Mouse (Mus musculus): Measurements from ENCODE around the gene Magi2. TPM values are rescaled to one million over a fixed set of nuclear protein-coding genes. Genes with fewer than 3 reads are reported as not detected.
A peak's percentile ranks its signal among the peaks of the same experiment; 100 is the strongest.

Gene Magi2
- polyA plus RNA-seq, 1 experiment = 52.8 TPM

- Histone ChIP-seq H3K4me3 (ENCODE audit: insufficient read depth, low read length) (no peak overlapping the region), H3K4me1 (ENCODE audit: control insufficient read depth, insufficient read depth, low read length) (peaks cover 7% of the 10 kb centered on the region), H3K27ac (ENCODE audit: insufficient read depth, low read length) (0 out of 2 replicates have a peak overlapping the region, but pooled peaks have one; percentile 19)
- TF ChIP-seq POLR2A (IDR thresholded peaks at IDR 0.05; ENCODE audit: extremely low read depth, insufficient read depth, low read length) (no peak), CTCF (IDR thresholded peaks at IDR 0.05; ENCODE audit: extremely low read depth, insufficient read depth, low read length) (no peak)
Measured at GRCm38 (mm10) chr5:20109496-20109895, 882.7 kb downstream of the Magi2 start.

GRCm38 (mm10) chr5:20117156-20117555 is 890.3 kb downstream of the Magi2 start:
- no peak overlapping the region for H3K4me3 ChIP-seq (ENCODE audit: insufficient read depth, low read length)
- H3K4me1 ChIP-seq (ENCODE audit: control insufficient read depth, insufficient read depth, low read length) = no peaks in the 10 kb centered on the region
- H3K27ac ChIP-seq (ENCODE audit: insufficient read depth, low read length) = no peak overlapping the region
- TF ChIP-seq CTCF (IDR thresholded peaks at IDR 0.05; ENCODE audit: extremely low read depth, insufficient read depth, low read length) = no peak
- TF ChIP-seq POLR2A (IDR thresholded peaks at IDR 0.05; ENCODE audit: extremely low read depth, insufficient read depth, low read length) = no peak

- no peak overlapping the region for H3K27ac ChIP-seq (ENCODE audit: insufficient read depth, low read length)
- peaks cover 10% of the 10 kb centered on the region for H3K4me1 ChIP-seq (ENCODE audit: control insufficient read depth, insufficient read depth, low read length)
- H3K4me3 ChIP-seq (ENCODE audit: insufficient read depth, low read length) = no peak overlapping the region
- TF ChIP-seq CTCF (IDR thresholded peaks at IDR 0.05; ENCODE audit: extremely low read depth, insufficient read depth, low read length) = no peak
- TF ChIP-seq POLR2A (IDR thresholded peaks at IDR 0.05; ENCODE audit: extremely low read depth, insufficient read depth, low read length) = no peak
Measured at GRCm38 (mm10) chr5:20140235-20140634, 913.4 kb downstream of the Magi2 start.

GRCm38 (mm10) chr5:20140662-20141444 is 914.0 kb downstream of the Magi2 start:
- no peak for TF ChIP-seq CTCF (IDR thresholded peaks at IDR 0.05; ENCODE audit: extremely low read depth, insufficient read depth, low read length)
- no peak for TF ChIP-seq POLR2A (IDR thresholded peaks at IDR 0.05; ENCODE audit: extremely low read depth, insufficient read depth, low read length)
- H3K27ac ChIP-seq (ENCODE audit: insufficient read depth, low read length) = peak overlapping the region; percentile 81
- no peak overlapping the region for H3K4me3 ChIP-seq (ENCODE audit: insufficient read depth, low read length)

GRCm38 (mm10) chr5:20153359-20154125 is 926.7 kb downstream of the Magi2 start:
- Histone ChIP-seq H3K4me3 (ENCODE audit: insufficient read depth, low read length) (no peak overlapping the region), H3K4me1 (ENCODE audit: control insufficient read depth, insufficient read depth, low read length) (peaks cover 1% of the 10 kb centered on the region; the same call in 1 of the 2 replicates), H3K27ac (ENCODE audit: insufficient read depth, low read length) (no peak overlapping the region)
- TF ChIP-seq POLR2A (IDR thresholded peaks at IDR 0.05; ENCODE audit: extremely low read depth, insufficient read depth, low read length) (no peak), CTCF (IDR thresholded peaks at IDR 0.05; ENCODE audit: extremely low read depth, insufficient read depth, low read length) (no peak)

More at GRCm38 (mm10) chr5:20140662-20141444, 914.0 kb downstream of the Magi2 start:
- peaks cover 10% of the 10 kb centered on the region for H3K4me1 ChIP-seq (ENCODE audit: control insufficient read depth, insufficient read depth, low read length)

- TF ChIP-seq CTCF (IDR thresholded peaks at IDR 0.05; ENCODE audit: extremely low read depth, insufficient read depth, low read length) (no peak), POLR2A (IDR thresholded peaks at IDR 0.05; ENCODE audit: extremely low read depth, insufficient read depth, low read length) (no peak)
- Histone ChIP-seq H3K27ac (ENCODE audit: insufficient read depth, low read length) (no peak overlapping the region), H3K4me1 (ENCODE audit: control insufficient read depth, insufficient read depth, low read length) (peaks cover 2% of the 10 kb centered on the region; the same call in 1 of the 2 replicates), H3K4me3 (ENCODE audit: insufficient read depth, low read length) (no peak overlapping the region)
Measured at GRCm38 (mm10) chr5:20196765-20197164, 969.9 kb downstream of the Magi2 start.

- Histone ChIP-seq H3K27ac (ENCODE audit: insufficient read depth, low read length) (no peak overlapping the region), H3K4me3 (ENCODE audit: insufficient read depth, low read length) (no peak overlapping the region), H3K4me1 (ENCODE audit: control insufficient read depth, insufficient read depth, low read length) (peaks cover 2% of the 10 kb centered on the region; the same call in 1 of the 2 replicates)
- TF ChIP-seq POLR2A (IDR thresholded peaks at IDR 0.05; ENCODE audit: extremely low read depth, insufficient read depth, low read length) (no peak), CTCF (IDR thresholded peaks at IDR 0.05; ENCODE audit: extremely low read depth, insufficient read depth, low read length) (no peak)
Measured at GRCm38 (mm10) chr5:20197395-20197794, 970.6 kb downstream of the Magi2 start.

- no peak for TF ChIP-seq POLR2A (IDR thresholded peaks at IDR 0.05; ENCODE audit: extremely low read depth, insufficient read depth, low read length)
- Histone ChIP-seq H3K4me1 (ENCODE audit: control insufficient read depth, insufficient read depth, low read length) (peaks cover 2% of the 10 kb centered on the region; the same call in 1 of the 2 replicates), H3K27ac (ENCODE audit: insufficient read depth, low read length) (no peak overlapping the region)
Measured at GRCm38 (mm10) chr5:20201348-20201747, 974.5 kb downstream of the Magi2 start.

GRCm38 (mm10) chr5:20208110-20208509 is 981.3 kb downstream of the Magi2 start:
- H3K4me3 ChIP-seq (ENCODE audit: insufficient read depth, low read length) = no peak overlapping the region
- no peak overlapping the region for H3K27ac ChIP-seq (ENCODE audit: insufficient read depth, low read length)
- TF ChIP-seq CTCF (IDR thresholded peaks at IDR 0.05; ENCODE audit: extremely low read depth, insufficient read depth, low read length) = no peak
- TF ChIP-seq POLR2A (IDR thresholded peaks at IDR 0.05; ENCODE audit: extremely low read depth, insufficient read depth, low read length) = no peak
- no peaks in the 10 kb centered on the region for H3K4me1 ChIP-seq (ENCODE audit: control insufficient read depth, insufficient read depth, low read length)

More at GRCm38 (mm10) chr5:20201348-20201747, 974.5 kb downstream of the Magi2 start:
- H3K4me3 ChIP-seq (ENCODE audit: insufficient read depth, low read length) = no peak overlapping the region
